Mouse (Mus musculus): Measurements from ENCODE around the gene Lrrc57. TPM values are rescaled to one million over a fixed set of nuclear protein-coding genes. Genes with fewer than 3 reads are reported as not detected.
"Not testable (repeated sequence)": the region's sequence is repeated elsewhere in the genome, so short reads cannot be mapped to it uniquely, and the experiment has no call there.

The Lrrc57 gene
- polyA plus RNA-seq, 1 experiment from 2014 or later = 9.6 TPM

- ATAC-seq (peak; percentile 57; the same call in 1 of the 2 replicates), DNase-seq (no peak)
- TF ChIP-seq CTCF (IDR thresholded peaks at IDR 0.05; ENCODE audit: low read depth) (no peak), EP300 (IDR thresholded peaks at IDR 0.05; ENCODE audit: low read depth) (peak; percentile 48)
- no peak overlapping the region for H3K27ac ChIP-seq (ENCODE audit: low read depth)
- no peak overlapping the region for H3K4me2 ChIP-seq (ENCODE audit: low read depth, low read length)
- H3K27me3 ChIP-seq (ENCODE audit: insufficient read depth, low read length) = no peaks in the 10 kb centered on the region
- no peak overlapping the region for H3K4me3 ChIP-seq (ENCODE audit: low read depth, low read length)
- H3K9me3 ChIP-seq (ENCODE audit: low read length) = no peaks in the 10 kb centered on the region
- no peak overlapping the region for H3K9ac ChIP-seq (replicated peaks)
- 32% methylated on average over 5 of the region's 5 CpGs for WGBS (ENCODE audit: insufficient replicate concordance)
- 0 out of 2 replicates have a peak, but pooled peaks cover 3% of the 10 kb centered on the region for H3K36me3 ChIP-seq (replicated peaks; ENCODE audit: insufficient read depth, low read length)
- H3K4me1 ChIP-seq (ENCODE audit: insufficient read depth) = peaks cover 6% of the 10 kb centered on the region
These were observed 31.0 kb downstream of the Lrrc57 start for GRCm38 (mm10) chr2:120578286-120578685.

GRCm38 (mm10) chr2:120577799-120578198 lies 31.5 kb downstream of the Lrrc57 start:
- no peak overlapping the region for H3K4me2 ChIP-seq (ENCODE audit: low read depth, low read length)
- no peak overlapping the region for H3K4me3 ChIP-seq (ENCODE audit: low read depth, low read length)
- peaks cover 6% of the 10 kb centered on the region for H3K4me1 ChIP-seq (ENCODE audit: insufficient read depth)
- H3K27ac ChIP-seq (ENCODE audit: low read depth) = 0 out of 2 replicates have a peak overlapping the region, but pooled peaks have one; percentile 4
- no peak for TF ChIP-seq CTCF (IDR thresholded peaks at IDR 0.05; ENCODE audit: low read depth)
- no peak for TF ChIP-seq EP300 (IDR thresholded peaks at IDR 0.05; ENCODE audit: low read depth)
- H3K9me3 ChIP-seq (ENCODE audit: low read length) = no peaks in the 10 kb centered on the region
- WGBS (ENCODE audit: insufficient replicate concordance) = 61% methylated on average over 4 of the region's 4 CpGs
- H3K36me3 ChIP-seq (replicated peaks; ENCODE audit: insufficient read depth, low read length) = 0 out of 2 replicates have a peak, but pooled peaks cover 3% of the 10 kb centered on the region
- no peak for ATAC-seq
- H3K27me3 ChIP-seq (ENCODE audit: insufficient read depth, low read length) = no peaks in the 10 kb centered on the region
- no peak for DNase-seq
- no peak overlapping the region for H3K9ac ChIP-seq (replicated peaks)

- DNase-seq = no peak
- Histone ChIP-seq H3K4me1 (ENCODE audit: insufficient read depth) (peaks cover 6% of the 10 kb centered on the region), H3K4me2 (ENCODE audit: low read depth, low read length) (no peak overlapping the region), H3K4me3 (ENCODE audit: low read depth, low read length) (no peak overlapping the region), H3K9me3 (ENCODE audit: low read length) (no peaks in the 10 kb centered on the region), H3K27me3 (ENCODE audit: insufficient read depth, low read length) (no peaks in the 10 kb centered on the region), H3K27ac (ENCODE audit: low read depth) (0 out of 2 replicates have a peak overlapping the region, but pooled peaks have one; percentile 49), H3K9ac (replicated peaks) (no peak overlapping the region), H3K36me3 (replicated peaks; ENCODE audit: insufficient read depth, low read length) (0 out of 2 replicates have a peak, but pooled peaks cover 3% of the 10 kb centered on the region)
- TF ChIP-seq CTCF (IDR thresholded peaks at IDR 0.05; ENCODE audit: low read depth) = no peak
- peak; percentile 59; the same call in 1 of the 2 replicates for TF ChIP-seq EP300 (IDR thresholded peaks at IDR 0.05; ENCODE audit: low read depth)
- ATAC-seq = 0 out of 2 replicates have a peak, but pooled peaks have one; percentile 26
- WGBS (ENCODE audit: insufficient replicate concordance) = 27% methylated on average over 2 of the region's 2 CpGs
These were observed 33.3 kb downstream of the Lrrc57 start for GRCm38 (mm10) chr2:120575978-120576377.

GRCm38 (mm10) chr2:120575121-120575520 lies 34.2 kb downstream of the Lrrc57 start:
- WGBS (ENCODE audit: insufficient replicate concordance) = 79% methylated on average over 3 of the region's 3 CpGs
- Histone ChIP-seq H3K4me2 (ENCODE audit: low read depth, low read length) (no peak overlapping the region), H3K4me3 (ENCODE audit: low read depth, low read length) (no peak overlapping the region), H3K27me3 (ENCODE audit: insufficient read depth, low read length) (no peaks in the 10 kb centered on the region), H3K4me1 (ENCODE audit: insufficient read depth) (peaks cover 6% of the 10 kb centered on the region), H3K9me3 (ENCODE audit: low read length) (no peaks in the 10 kb centered on the region), H3K27ac (ENCODE audit: low read depth) (no peak overlapping the region), H3K36me3 (replicated peaks; ENCODE audit: insufficient read depth, low read length) (0 out of 2 replicates have a peak, but pooled peaks cover 3% of the 10 kb centered on the region), H3K9ac (replicated peaks) (no peak overlapping the region)
- ATAC-seq = no peak
- no peak for TF ChIP-seq EP300 (IDR thresholded peaks at IDR 0.05; ENCODE audit: low read depth)
- TF ChIP-seq CTCF (IDR thresholded peaks at IDR 0.05; ENCODE audit: low read depth) = no peak
- DNase-seq = no peak

GRCm38 (mm10) chr2:120572161-120572560 lies 37.2 kb downstream of the Lrrc57 start:
- H3K9me3 ChIP-seq (ENCODE audit: low read length); H3K4me3 ChIP-seq (ENCODE audit: low read depth, low read length); H3K4me1 ChIP-seq (ENCODE audit: insufficient read depth); H3K9ac ChIP-seq (replicated peaks); ATAC-seq; H3K4me2 ChIP-seq (ENCODE audit: low read depth, low read length); DNase-seq; H3K27ac ChIP-seq (ENCODE audit: low read depth); H3K27me3 ChIP-seq (ENCODE audit: insufficient read depth, low read length); H3K36me3 ChIP-seq (replicated peaks; ENCODE audit: insufficient read depth, low read length): not testable (repeated sequence)
- WGBS (ENCODE audit: insufficient replicate concordance) = 71% methylated on average over 3 of the region's 3 CpGs

- Histone ChIP-seq H3K27me3 (ENCODE audit: insufficient read depth, low read length) (no peaks in the 10 kb centered on the region), H3K9ac (replicated peaks) (no peak overlapping the region), H3K9me3 (ENCODE audit: low read length) (no peaks in the 10 kb centered on the region), H3K27ac (ENCODE audit: low read depth) (no peak overlapping the region), H3K4me3 (ENCODE audit: low read depth, low read length) (no peak overlapping the region), H3K4me1 (ENCODE audit: insufficient read depth) (peaks cover 3% of the 10 kb centered on the region), H3K36me3 (replicated peaks; ENCODE audit: insufficient read depth, low read length) (no peaks in the 10 kb centered on the region), H3K4me2 (ENCODE audit: low read depth, low read length) (no peak overlapping the region)
- ATAC-seq (no peak), DNase-seq (no peak)
- WGBS (ENCODE audit: insufficient replicate concordance) = 91% methylated on average over 3 of the region's 3 CpGs
- TF ChIP-seq EP300 (IDR thresholded peaks at IDR 0.05; ENCODE audit: low read depth) (no peak), CTCF (IDR thresholded peaks at IDR 0.05; ENCODE audit: low read depth) (no peak)
These were observed 38.2 kb downstream of the Lrrc57 start for GRCm38 (mm10) chr2:120571081-120571480.
